Mouse (Mus musculus): ENCODE results near the gene Itpkb.

GRCm38 (mm10) chr1:180300292-180300691 lies 30.0 kb upstream of the Itpkb start:
- no peak for TF ChIP-seq GATA1 (IDR thresholded peaks at IDR 0.05; ENCODE audit: low read length)
- no peak for TF ChIP-seq TAL1 (IDR thresholded peaks at IDR 0.05; ENCODE audit: low read length)
